Comparison of ENCODE assay signal across 8 mouse cellular contexts in genomic region chr11:120484265-120484981, GRCm38 (mm10). TPM values are rescaled to one million over a fixed set of nuclear protein-coding genes. Genes with fewer than 3 reads are reported as not detected.
DNase-seq lines count a peak whose midpoint lies in the region; ATAC-seq and TF ChIP-seq lines count a peak whose summit lies in the region.

Mrpl12 (plus strand) TSS chr11:120484613.

- peak within 1 kb of the TSS; percentile 73 to 74 for H3K4me3 ChIP-seq in MEL (ENCODE audit: control insufficient read depth in 1 of 2, insufficient read depth in 1 of 2, low read depth in 2 of 2, low read length in 2 of 2)
- H3K4me3 ChIP-seq in cerebellum, adult 2 months (replicated peaks; ENCODE audit: insufficient read depth, low read depth, low read length) = peak within 1 kb of the TSS; percentile 78
- H3K4me3 ChIP-seq in lung, embryonic 16.5 days (ENCODE audit: low read length) = peak within 1 kb of the TSS; percentile 96

- no peak for TF ChIP-seq RAD21 in MEL (IDR thresholded peaks at IDR 0.05; ENCODE audit: low read depth, low read length)

- H3K36me3 ChIP-seq in MEL (ENCODE audit: control insufficient read depth in 1 of 2, insufficient read depth in 2 of 2, low read length in 2 of 2) = peaks cover 7 to 10% of the 10 kb centered on the region in 2 experiments
- H3K36me3 ChIP-seq in lung, embryonic 16.5 days (ENCODE audit: control insufficient read depth, insufficient read depth, low read length) = peaks cover 32% of the 10 kb centered on the region

- 0 out of 6 replicates have a peak, but pooled peaks of 1 of the 3 experiments have one; percentile 1 for TF ChIP-seq CTCF in MEL (IDR thresholded peaks at IDR 0.05 in 2 of 3, conservative IDR thresholded peaks at IDR 0.05 in 1 of 3; ENCODE audit: control insufficient read depth in 1 of 3, insufficient read depth in 1 of 3, low read depth in 2 of 3, low read length in 3 of 3, poor library complexity in 1 of 3, severe bottlenecking in 1 of 3)
- TF ChIP-seq CTCF in cerebellum, adult 2 months (IDR thresholded peaks at IDR 0.05; ENCODE audit: borderline replicate concordance, insufficient read depth, low read depth, low read length) = no peak

- peak; percentile 98 to 100 for TF ChIP-seq POLR2A in MEL (IDR thresholded peaks at IDR 0.05; ENCODE audit: control insufficient read depth in 1 of 2, insufficient read depth in 1 of 2, low read depth in 1 of 2, low read length in 2 of 2, poor library complexity in 1 of 2)
- TF ChIP-seq POLR2A in cerebellum, adult 2 months (IDR thresholded peaks at IDR 0.05; ENCODE audit: borderline replicate concordance, insufficient read depth, low read length) = peak; percentile 87

- peaks cover 3 to 13% of the 10 kb centered on the region in 2 experiments; a peak in 3 of 4 replicates for H3K4me1 ChIP-seq in MEL (ENCODE audit: control insufficient read depth in 1 of 2, insufficient read depth in 2 of 2, low read length in 2 of 2)
- H3K4me1 ChIP-seq in cerebellum, adult 2 months (ENCODE audit: control insufficient read depth, insufficient read depth, low read length) = peaks cover 1% of the 10 kb centered on the region; the same call in 1 of the 2 replicates
- peaks cover 17% of the 10 kb centered on the region for H3K4me1 ChIP-seq in lung, embryonic 16.5 days (replicated peaks; ENCODE audit: control insufficient read depth, insufficient read depth, low read length)

- WGBS in cerebellum, adult 2 months = under 1% methylated on average over 60 of the region's 60 CpGs
- whole genome bisulfite sequencing in lung, embryonic 16.5 days = under 1% methylated on average over 60 of the region's 60 CpGs

- H3K4me2 ChIP-seq in lung, embryonic 16.5 days (ENCODE audit: low read depth, low read length) = peak within 1 kb of the TSS; percentile 95

- ATAC-seq in hematopoietic stem cell, adult 5-6 weeks (replicated peaks in 1 of 2; ENCODE audit: insufficient read depth in 1 of 2, low FRiP score in 2 of 2, low TSS enrichment in 1 of 2, low read depth in 1 of 2, poor library complexity in 2 of 2, severe bottlenecking in 2 of 2) = peak; percentile 86 to 91
- peak; percentile 97 for ATAC-seq in lung, embryonic 16.5 days (ENCODE audit: low read depth)

- DNase-seq in MEL (ENCODE audit: low read depth, low spot score) = peak; percentile 98
- peak; percentile 91 to 93 for DNase-seq in cerebellum, adult 2 months
- peak; percentile 94 for DNase-seq in forelimb bud, embryonic 11.5 days (ENCODE audit: low read depth, low spot score)
- peak; percentile 51 for DNase-seq in layer of hippocampus, adult 9-10 months (ENCODE audit: low spot score)
- DNase-seq in ovary, postnatal 10 days (ENCODE audit: low spot score) = peak; percentile 85
- DNase-seq in thymus, postnatal 10 days (ENCODE audit: low spot score in 2 of 2) = peak; percentile 80 to 83

- H3K27ac ChIP-seq in MEL (ENCODE audit: control insufficient read depth, low read depth, low read length) = peak within 1 kb of the TSS; percentile 73
- H3K27ac ChIP-seq in cerebellum, adult 2 months (ENCODE audit: insufficient read depth, low read length) = peak within 1 kb of the TSS; percentile 35
- H3K27ac ChIP-seq in lung, embryonic 16.5 days (ENCODE audit: low read length) = peak within 1 kb of the TSS; percentile 68

- H3K79me2 ChIP-seq in MEL (ENCODE audit: control insufficient read depth, insufficient read depth, low read length, poor library complexity) = peaks cover 30% of the 10 kb centered on the region

- H3K9ac ChIP-seq in MEL (ENCODE audit: control insufficient read depth, low read depth, low read length, poor library complexity, severe bottlenecking) = peak within 1 kb of the TSS; percentile 86
- peak within 1 kb of the TSS; percentile 89 for H3K9ac ChIP-seq in lung, embryonic 16.5 days (ENCODE audit: low read length)

- no peak for TF ChIP-seq EP300 in MEL (IDR thresholded peaks at IDR 0.05; ENCODE audit: low read depth in 1 of 2, low read length in 2 of 2)

- H3K9me3 ChIP-seq in MEL (replicated peaks; ENCODE audit: insufficient read depth, low read length) = no peaks in the 10 kb centered on the region
- no peaks in the 10 kb centered on the region for H3K9me3 ChIP-seq in lung, embryonic 16.5 days (ENCODE audit: control insufficient read depth, low read length)

- no peaks in the 10 kb centered on the region for H3K27me3 ChIP-seq in MEL (ENCODE audit: control insufficient read depth in 1 of 2, insufficient read depth in 2 of 2, low read length in 2 of 2)
- no peaks in the 10 kb centered on the region for H3K27me3 ChIP-seq in cerebellum, adult 2 months (ENCODE audit: control insufficient read depth, insufficient read depth, low read length)
- H3K27me3 ChIP-seq in lung, embryonic 16.5 days (ENCODE audit: control insufficient read depth, insufficient read depth, low read depth, low read length) = no peaks in the 10 kb centered on the region

TF ChIP-seq in MEL, 35 proteins besides CTCF, POLR2A, EP300 and RAD21:
- TF ChIP-seq TAL1 (IDR thresholded peaks at IDR 0.05; ENCODE audit: low read length) (no peak), CHD1 (IDR thresholded peaks at IDR 0.05; ENCODE audit: low read depth, low read length) (no peak), GABPA (IDR thresholded peaks at IDR 0.05; ENCODE audit: low read depth, low read length) (peak; percentile 49; the same call in 1 of the 2 replicates), ETS1 (IDR thresholded peaks at IDR 0.05; ENCODE audit: low read depth, low read length) (peak; percentile 71; the same call in 1 of the 2 replicates), MAX (IDR thresholded peaks at IDR 0.05; ENCODE audit: low read length) (peak; percentile 96), POLR2AphosphoS2 (IDR thresholded peaks at IDR 0.05; ENCODE audit: low read length) (peak; percentile 99), NELFE (IDR thresholded peaks at IDR 0.05; ENCODE audit: low read depth, low read length) (peak; percentile 98), HCFC1 (IDR thresholded peaks at IDR 0.05; ENCODE audit: low read depth, low read length) (peak; percentile 96), MXI1 (IDR thresholded peaks at IDR 0.05; ENCODE audit: low read depth, low read length) (peak; percentile 99), USF2 (IDR thresholded peaks at IDR 0.05; ENCODE audit: borderline replicate concordance in 1 of 2, insufficient read depth in 1 of 2, low read depth in 1 of 2, low read length in 2 of 2) (no peak), KAT2A (conservative IDR thresholded peaks at IDR 0.05; ENCODE audit: low read depth, low read length) (peak; percentile 92), ZMIZ1 (IDR thresholded peaks at IDR 0.05; ENCODE audit: low read depth, low read length) (peak; percentile 95), MAZ (IDR thresholded peaks at IDR 0.05; ENCODE audit: low read depth, low read length) (peak; percentile 90; the same call in 1 of the 2 replicates), TCF12 (IDR thresholded peaks at IDR 0.05; ENCODE audit: low read depth, low read length) (peak; percentile 88), MYC (IDR thresholded peaks at IDR 0.05; ENCODE audit: low read depth, low read length) (peak; percentile 98), ZNF384 (IDR thresholded peaks at IDR 0.05; ENCODE audit: low read depth, low read length) (no peak), CHD2 (IDR thresholded peaks at IDR 0.05; ENCODE audit: low read length) (no peak), SMC3 (IDR thresholded peaks at IDR 0.05; ENCODE audit: low read depth, low read length) (no peak), MEF2A (IDR thresholded peaks at IDR 0.05; ENCODE audit: extremely low read depth, insufficient replicate concordance, low read depth, low read length, poor library complexity, severe bottlenecking) (no peak), UBTF (IDR thresholded peaks at IDR 0.05; ENCODE audit: borderline replicate concordance, insufficient read depth, low read depth, low read length) (peak; percentile 94; the same call in 1 of the 2 replicates), JUND (IDR thresholded peaks at IDR 0.05; ENCODE audit: low read depth, low read length) (no peak), POLR2AphosphoS5 (IDR thresholded peaks at IDR 0.05; ENCODE audit: borderline replicate concordance, low read depth, low read length) (peak; percentile 73; the same call in 1 of the 2 replicates), RCOR1 (IDR thresholded peaks at IDR 0.05; ENCODE audit: low read depth, low read length) (no peak), TBP (IDR thresholded peaks at IDR 0.05; ENCODE audit: low read depth, low read length) (peak; percentile 94), MYB (IDR thresholded peaks at IDR 0.05; ENCODE audit: low read depth, low read length) (no peak), GATA1 (IDR thresholded peaks at IDR 0.05; ENCODE audit: low read depth, low read length) (no peak), ELF1 (IDR thresholded peaks at IDR 0.05; ENCODE audit: low read depth, low read length) (peak; percentile 89), USF1 (IDR thresholded peaks at IDR 0.05; ENCODE audit: low read depth, low read length) (peak; percentile 68), NRF1 (IDR thresholded peaks at IDR 0.05; ENCODE audit: insufficient read depth, low read depth, low read length, poor library complexity, severe bottlenecking) (peak; percentile 93), BHLHE40 (IDR thresholded peaks at IDR 0.05; ENCODE audit: borderline replicate concordance, low read depth, low read length) (no peak), MAFK (IDR thresholded peaks at IDR 0.05; ENCODE audit: borderline replicate concordance, low read depth, low read length) (no peak), ZC3H11A (IDR thresholded peaks at IDR 0.05; ENCODE audit: low read depth, low read length) (no peak), E2F4 (IDR thresholded peaks at IDR 0.05; ENCODE audit: borderline replicate concordance, low read depth, low read length) (no peak), SIN3A (IDR thresholded peaks at IDR 0.05; ENCODE audit: low read length) (peak; percentile 100), ZKSCAN1 (IDR thresholded peaks at IDR 0.05; ENCODE audit: low read depth, low read length) (no peak)

RNA-seq across cellular contexts. Expression of gene Mrpl12, which starts in this region (rescaled TPM):
- total RNA-seq in MEL (2012; rRNA removed) = 401 and 457 TPM in 2 replicates
- 100 to 1,000 TPM; 374 to 461 TPM for polyA plus RNA-seq in MEL (2012; ENCODE audit: insufficient read depth in 1 of 2, insufficient read length in 2 of 2, low read depth in 1 of 2, low replicate concordance in 2 of 2, missing spikeins in 1 of 2)
- 108 and 119 TPM in 2 replicates for polyA plus RNA-seq in cerebellum, adult 2 months (2012; rRNA removed)
- total RNA-seq in hematopoietic stem cell, adult 5-6 weeks (2017) = 63.4 and 112 TPM in 2 replicates
- polyA plus RNA-seq in lung, embryonic 16.5 days (2015; fragmentation: Nextera tagmentation; extraction: Ambion mirVana) = 113 and 117 TPM in 2 replicates

Comparison
In these comparisons a context has a peak if more than half of its experiments do, and no peak if none do; other contexts are left out.
1. Peak in every context shown above with its lines: DNase-seq, ATAC-seq, H3K4me3 ChIP-seq and H3K27ac ChIP-seq.